Mouse (Mus musculus): ENCODE measurements at regions not wholly inside any gene's neighbourhood (a gene's known extent, or its start where the extent isn't known, plus 50 kb on each side); places are given as distances from the start of the nearest gene placed in this dataset.

DNA sequence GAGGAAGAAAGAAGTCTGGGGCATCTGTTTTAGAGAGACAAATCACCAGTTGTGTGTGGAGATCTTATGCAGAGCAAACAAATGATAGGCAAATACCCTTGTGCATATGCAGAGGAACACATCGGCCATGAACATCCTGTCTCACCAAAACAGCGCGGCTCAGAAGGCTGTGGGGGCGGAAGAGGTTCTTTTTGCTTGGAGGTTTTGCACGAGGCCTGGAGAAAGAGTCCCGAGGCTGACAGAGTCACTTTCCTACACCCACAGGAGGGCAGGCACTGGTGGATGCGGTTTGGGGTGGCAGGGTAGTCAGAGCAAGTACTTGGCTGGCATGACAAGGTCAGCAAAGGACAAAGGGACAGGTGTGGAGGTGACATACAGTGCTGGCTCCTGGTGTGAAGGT, 77.4 kb upstream of the Zfp831 start:
- TF ChIP-seq EP300 (optimal IDR thresholded peaks at IDR 0.05) (no peak), CTCF (IDR thresholded peaks at IDR 0.05; ENCODE audit: low read depth) (no peak)

Data from stomach, postnatal 0 days (tissue).